Mouse (Mus musculus) ES-E14 (cell line): ENCODE measurements around the gene 2510039O18Rik.

Source experiments
- HCFC1 ChIP-seq: IDR thresholded peaks from 2 replicates; pipeline ENCODE4 v1.6.1; 2012; ENCODE audit warnings: low read length, inconsistent platforms, borderline replicate concordance; ENCODE audit not compliant: insufficient read depth
- MAFK ChIP-seq: IDR thresholded peaks from 2 replicates; pipeline ENCODE4 v1.6.1; 2014; ENCODE audit warnings: mild to moderate bottlenecking, low read depth, low read length, inconsistent platforms; ENCODE audit not compliant: insufficient read depth

DNA sequence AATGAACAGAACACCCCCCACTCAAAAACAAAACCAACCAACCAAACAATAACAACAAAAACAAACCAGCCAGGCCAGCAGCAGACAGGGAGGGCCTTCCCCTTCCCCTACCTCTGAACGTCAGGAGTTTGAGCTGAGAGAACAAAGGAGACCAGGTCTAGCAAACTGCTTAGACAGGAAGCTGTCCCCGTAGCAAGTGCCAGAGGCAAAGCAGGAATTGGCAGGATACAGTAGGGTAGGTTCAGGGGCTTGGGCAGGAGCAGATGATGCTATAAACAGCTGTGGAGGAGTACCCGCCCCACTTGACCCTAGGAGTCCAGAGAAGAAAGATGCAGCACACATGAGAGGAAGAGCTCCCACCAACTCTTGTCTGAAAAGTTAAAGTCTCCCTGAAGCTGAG is 6.6 kb upstream of the 2510039O18Rik start:
- TF ChIP-seq MAFK (no peak), HCFC1 (no peak)
